Mouse (Mus musculus) gastrocnemius, adult 2 months (tissue): ENCODE measurements at regions not wholly inside any gene's neighbourhood (a gene's known extent, or its start where the extent isn't known, plus 50 kb on each side); places are given as distances from the start of the nearest gene placed in this dataset.
A peak's percentile ranks its signal among the peaks of the same experiment; 100 is the strongest.
"Not testable (repeated sequence)": the region's sequence is repeated elsewhere in the genome, so short reads cannot be mapped to it uniquely, and the experiment has no call there.

Experiments used
- DNase-seq: peaks from one replicate; pipeline ENCODE4 v3.0.0; 2022
- H3K27ac ChIP-seq: fragments of 200-600 bp; 2 replicates; pipeline ENCODE4 v1.8.1; 2022; ENCODE audit warnings: mild to moderate bottlenecking
- H3K4me3 ChIP-seq: fragments of 200-600 bp; 2 replicates; pipeline ENCODE4 v1.8.1; 2022; ENCODE audit warnings: mild to moderate bottlenecking, moderate library complexity
- CTCF ChIP-seq: fragments of 200-600 bp; IDR thresholded peaks from 2 replicates; pipeline ENCODE4 v1.8.1; 2022; ENCODE audit warnings: antibody characterized with exemption, mild to moderate bottlenecking, moderate library complexity
- intact Hi-C: fragments of 180-260 bp; cut with DNase I; formaldehyde crosslinking; loops from one replicate; pipeline ENCODE4 v1.15.1; 2025

DNA sequence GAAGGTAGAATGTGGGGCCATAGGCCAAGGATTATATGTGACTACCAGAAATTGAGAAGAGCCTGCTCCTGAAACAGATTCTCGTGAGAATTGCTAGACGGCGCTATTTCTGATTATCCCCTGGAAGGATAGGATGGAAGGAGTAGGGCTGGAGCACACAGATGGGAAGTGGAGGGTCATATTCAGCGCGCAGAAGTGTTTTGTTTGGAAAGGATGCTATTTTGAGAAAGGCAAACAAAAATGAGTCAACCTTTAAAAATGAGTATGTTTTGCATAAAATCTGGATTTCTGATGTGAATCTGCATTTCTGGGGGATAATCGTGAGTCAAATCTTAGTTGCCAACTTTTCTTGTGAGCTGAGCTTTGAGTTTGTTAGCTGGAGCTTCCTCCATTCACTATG is 58.1 kb upstream of the Fshb start:
- intact Hi-C loops, result no loop called here
- no peak for DNase-seq
- H3K4me3 ChIP-seq, result no peak overlapping the region
- no peak for TF ChIP-seq CTCF
- H3K27ac ChIP-seq, result no peak overlapping the region

DNA sequence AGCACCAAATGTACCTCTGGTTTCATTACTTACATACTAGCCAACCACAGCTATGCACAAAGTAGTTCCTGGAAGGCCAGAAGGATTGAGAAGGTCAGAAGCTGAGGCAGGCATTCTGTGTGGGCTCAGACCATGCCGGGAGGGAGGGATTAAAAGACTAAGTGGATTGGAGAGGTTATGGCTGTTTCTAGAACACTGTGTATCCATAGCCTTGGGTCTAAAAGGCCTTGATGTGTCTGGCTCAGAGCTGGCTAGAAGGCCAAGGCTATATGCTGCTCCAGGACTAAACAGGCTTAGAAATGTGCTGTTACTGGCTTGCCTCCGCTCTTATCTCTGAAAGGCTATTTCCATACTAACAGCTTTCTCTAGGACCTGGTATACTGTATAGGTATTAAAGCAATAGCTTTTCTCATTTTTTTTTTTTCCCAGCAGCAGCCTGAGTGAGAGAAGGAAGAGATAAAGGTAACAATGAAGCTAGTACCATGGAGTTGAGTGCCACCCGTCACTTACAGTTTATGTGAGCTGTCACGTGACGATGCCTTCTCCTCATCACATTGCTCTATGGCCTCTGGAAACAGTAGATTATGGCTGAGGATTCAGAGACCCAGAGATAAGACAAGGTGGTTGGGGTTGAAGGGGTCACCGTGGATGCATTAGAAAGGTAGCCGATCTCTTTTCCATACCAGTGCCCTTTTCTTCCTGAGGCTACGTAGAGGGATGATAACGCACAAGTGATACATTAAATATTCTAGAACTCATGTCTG is 59.4 kb upstream of the Fshb start:
- Histone ChIP-seq H3K27ac (no peak overlapping the region), H3K4me3 (no peak overlapping the region)
- intact Hi-C loops, result no loop called here
- DNase-seq, result no peak
- no peak for TF ChIP-seq CTCF

DNA sequence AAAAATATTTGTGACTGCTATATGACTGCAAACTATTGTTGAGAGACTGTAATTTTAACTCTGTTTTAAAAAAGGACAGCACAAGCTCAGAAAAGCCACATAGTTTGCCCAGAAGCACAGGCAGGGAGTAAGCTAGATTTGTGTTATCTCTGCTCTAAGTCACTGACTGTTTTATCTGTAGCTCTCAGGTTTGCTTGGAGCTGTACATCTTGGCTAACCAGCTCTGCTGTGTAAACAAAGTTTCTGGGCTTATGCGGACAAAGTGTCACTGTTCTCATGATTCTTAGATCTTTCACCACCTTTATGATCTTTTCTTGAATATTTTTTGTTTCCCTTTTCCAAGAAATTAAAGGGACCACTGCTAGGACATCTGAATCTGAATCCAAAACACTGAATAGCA is 60.2 kb upstream of the Fshb start:
- Histone ChIP-seq H3K27ac (no peak overlapping the region), H3K4me3 (no peak overlapping the region)
- intact Hi-C loops, result no loop called here
- no peak for TF ChIP-seq CTCF
- no peak for DNase-seq

DNA sequence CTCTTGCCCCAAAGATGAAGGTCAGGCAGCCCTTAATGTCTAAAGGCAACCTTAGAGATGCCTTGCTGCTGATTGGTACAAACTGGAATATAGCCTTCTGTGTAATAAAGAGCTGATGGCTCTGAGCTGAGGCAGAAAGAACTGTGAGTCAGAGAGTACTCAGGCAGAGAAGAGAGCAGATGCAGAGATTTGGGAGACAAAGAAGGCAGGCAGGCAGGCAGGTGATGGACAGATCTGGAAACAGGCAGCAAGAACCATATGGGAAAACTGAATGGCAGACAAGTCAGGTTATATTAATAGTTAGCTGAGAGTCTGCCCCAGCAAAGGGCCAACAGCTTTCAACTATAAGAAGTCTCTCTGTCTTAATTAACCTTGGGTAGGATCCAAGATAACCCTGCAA is 73.7 kb upstream of the Fshb start:
- no peak for TF ChIP-seq CTCF
- DNase-seq, result no peak
- no peak overlapping the region for H3K27ac ChIP-seq
- no peak overlapping the region for H3K4me3 ChIP-seq
- intact Hi-C loops, result no loop called here

DNA sequence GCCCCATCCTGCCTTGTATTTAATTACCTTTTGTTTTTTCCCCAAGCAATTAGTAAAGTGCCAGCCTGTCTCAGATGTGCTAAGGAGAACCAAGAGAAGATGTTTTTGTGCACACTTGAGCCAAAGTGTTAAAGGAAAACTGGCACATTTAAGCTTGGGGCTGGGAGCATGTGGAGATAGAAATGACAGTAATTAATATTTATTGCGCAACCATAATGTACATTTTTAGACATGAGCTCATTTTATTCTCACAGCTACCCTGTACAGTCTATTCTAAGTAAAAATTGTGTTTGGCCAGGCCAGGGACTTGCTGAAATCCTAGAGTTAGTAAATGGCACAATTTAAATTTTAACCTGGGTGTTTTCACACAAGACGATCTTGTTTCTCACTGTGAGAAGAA is 89.9 kb upstream of the Fshb start:
- no peak for DNase-seq
- TF ChIP-seq CTCF, result no peak
- intact Hi-C loops, result no loop called here
- Histone ChIP-seq H3K27ac (no peak overlapping the region), H3K4me3 (no peak overlapping the region)

DNA sequence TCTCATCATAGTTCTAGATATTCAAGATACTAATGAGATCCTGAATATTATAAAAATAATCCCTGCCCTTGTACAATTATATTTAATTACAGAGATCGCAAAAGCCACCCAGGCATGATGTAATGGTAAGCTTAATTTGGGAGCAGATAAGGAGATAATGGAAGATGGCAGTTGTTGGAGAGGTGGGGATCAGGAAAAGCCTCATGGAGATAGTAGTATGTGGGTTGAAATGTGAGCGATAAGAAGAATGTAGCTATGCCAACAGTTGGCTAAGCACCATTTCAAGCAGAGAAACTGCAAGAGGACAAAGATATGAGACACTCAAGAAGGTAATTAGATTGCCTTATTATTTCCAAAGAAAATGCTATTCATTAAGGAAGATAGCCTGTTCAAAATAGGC is 90.4 kb upstream of the Fshb start:
- Histone ChIP-seq H3K4me3 (no peak overlapping the region), H3K27ac (no peak overlapping the region)
- TF ChIP-seq CTCF, result no peak
- DNase-seq, result no peak
- intact Hi-C loops, result no loop called here

DNA sequence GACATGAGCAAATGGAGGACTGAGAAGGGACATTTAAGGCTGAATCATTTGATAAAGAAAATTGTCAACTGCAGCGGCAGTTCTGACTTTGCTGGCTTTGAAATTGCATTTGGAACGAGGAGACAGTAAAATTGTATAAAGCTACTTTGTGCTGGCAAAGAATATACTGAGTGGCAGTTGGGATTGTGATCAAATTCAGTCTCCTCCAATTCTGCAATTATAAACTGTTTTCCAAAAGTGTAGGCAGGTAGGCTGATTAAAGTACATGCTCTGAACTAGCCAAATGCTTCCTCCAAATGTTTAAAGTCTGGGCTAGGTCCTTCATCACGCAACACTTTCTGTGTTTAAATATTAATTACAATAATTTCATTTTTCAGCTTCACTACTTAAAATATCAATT is 90.9 kb upstream of the Fshb start:
- intact Hi-C loops, result no loop called here
- Histone ChIP-seq H3K27ac (no peak overlapping the region), H3K4me3 (no peak overlapping the region)
- TF ChIP-seq CTCF, result no peak
- no peak for DNase-seq

DNA sequence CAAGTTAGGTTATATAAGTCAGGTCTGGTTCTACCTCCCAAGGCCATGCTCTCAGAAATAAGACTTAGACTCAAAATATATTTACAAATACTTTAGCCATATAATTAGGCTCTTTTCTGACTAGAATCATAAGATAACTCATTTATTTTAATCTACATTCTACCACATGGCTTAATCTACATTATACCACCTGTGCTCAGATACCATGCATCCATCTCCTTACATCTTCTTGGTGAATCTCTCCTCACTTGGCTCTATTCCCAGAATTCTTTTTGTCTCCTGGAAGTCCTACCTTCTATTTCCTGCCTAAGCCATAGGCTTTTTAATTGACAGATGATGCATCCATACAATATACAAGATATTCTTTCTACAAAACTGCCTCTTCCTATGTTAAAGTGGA is 92.4 kb upstream of the Fshb start:
- TF ChIP-seq CTCF, result no peak
- no peak overlapping the region for H3K4me3 ChIP-seq
- DNase-seq, result no peak
- H3K27ac ChIP-seq, result no peak overlapping the region
- intact Hi-C loops, result no loop called here

DNA sequence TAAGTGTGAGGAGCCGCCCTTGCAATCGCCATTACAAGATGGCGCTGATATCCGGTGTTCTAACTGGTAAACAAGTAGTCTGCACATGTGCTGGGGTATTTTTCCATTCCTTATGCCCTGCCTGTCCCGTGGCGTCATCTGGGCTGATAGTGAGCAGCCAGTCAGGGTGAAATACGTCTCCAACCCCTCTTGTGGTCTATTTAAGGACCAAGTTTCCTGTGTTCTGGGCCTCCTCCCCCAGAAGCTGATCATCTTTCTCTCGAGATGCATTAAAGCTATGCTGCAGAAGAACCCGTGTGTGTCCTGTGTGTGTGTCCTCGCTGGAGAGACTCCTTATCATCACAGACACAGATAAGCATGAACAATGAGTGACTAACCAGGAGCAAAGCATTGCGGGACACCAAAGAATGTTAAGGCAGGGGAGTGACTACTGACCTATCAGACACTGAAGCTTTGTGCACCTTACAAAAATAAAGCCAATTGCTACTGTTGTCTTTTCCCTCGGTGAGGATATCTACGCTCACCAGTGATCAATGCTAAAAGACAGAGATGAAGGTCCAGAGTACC is 99.5 kb upstream of the Fshb start:
- DNase-seq, H3K4me3 ChIP-seq, intact Hi-C loops, H3K27ac ChIP-seq: not testable (repeated sequence)

DNA sequence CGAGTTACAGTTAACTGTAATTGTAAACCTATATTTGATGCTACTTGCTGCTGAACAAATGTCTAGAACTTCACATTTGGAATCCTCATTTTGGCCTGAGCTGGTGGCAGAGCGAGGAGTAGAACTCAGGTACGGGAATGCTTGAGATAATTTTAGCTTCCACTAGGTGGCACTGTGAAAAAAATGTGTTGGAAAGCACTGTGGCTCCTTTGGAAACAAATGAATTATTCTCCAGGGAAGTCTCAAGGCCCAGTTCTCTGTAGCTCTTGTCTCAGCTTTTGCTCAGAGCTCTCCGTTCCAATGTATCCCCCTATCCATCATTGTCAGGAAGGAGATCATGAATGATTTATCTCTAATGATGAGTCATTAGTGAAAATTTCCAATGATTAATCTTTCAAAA is 114.7 kb upstream of the Kcna4 start:
- TF ChIP-seq CTCF, result peak; percentile 22; the same call in 1 of the 2 replicates
- H3K4me3 ChIP-seq, result no peak overlapping the region
- intact Hi-C loops, result no loop called here
- no peak for DNase-seq
- no peak overlapping the region for H3K27ac ChIP-seq

DNA sequence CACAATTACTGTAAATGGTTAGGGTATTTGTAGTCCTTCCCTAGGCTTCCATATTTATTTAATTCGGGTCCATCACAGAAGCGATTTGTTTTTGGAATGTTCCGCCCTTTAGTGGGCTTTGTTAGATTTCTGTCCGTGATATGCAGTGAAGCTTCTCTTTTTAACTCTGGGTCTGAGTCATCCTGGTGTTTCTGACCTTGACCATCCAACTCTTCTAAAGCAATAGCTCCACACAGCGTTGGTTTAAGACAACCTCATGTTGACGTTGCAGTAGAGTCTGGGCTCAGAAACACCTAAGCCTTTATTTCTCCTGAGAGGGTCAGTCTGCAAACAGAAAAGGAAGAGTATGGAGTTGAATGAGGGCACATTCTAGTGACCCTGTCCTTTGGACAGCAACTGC is 107.4 kb upstream of the Kcna4 start:
- no peak for DNase-seq
- intact Hi-C loops, result no loop called here

DNA sequence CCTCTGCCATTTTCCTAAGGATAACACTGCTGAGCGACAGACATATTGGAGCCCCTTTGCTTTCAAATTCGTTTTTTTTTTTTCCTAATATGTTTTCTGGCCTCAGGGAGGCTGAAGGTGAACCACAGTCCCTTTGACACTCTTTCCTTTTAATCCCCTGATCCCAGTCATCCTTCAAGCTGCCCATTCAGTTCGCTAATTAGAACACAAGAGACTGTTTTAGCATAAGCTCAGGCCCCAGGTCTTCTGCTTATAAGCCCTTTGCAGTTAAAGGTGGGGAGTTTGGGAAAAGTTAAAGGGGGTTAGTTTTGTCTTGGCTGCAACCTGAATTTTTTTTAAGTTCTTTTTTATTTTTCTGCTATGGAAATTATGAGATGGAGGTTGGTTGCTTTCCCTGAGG is 105.6 kb upstream of the Kcna4 start:
- H3K27ac ChIP-seq, result no peak overlapping the region
- no peak for TF ChIP-seq CTCF
- H3K4me3 ChIP-seq, result no peak overlapping the region
- no peak for DNase-seq
- intact Hi-C loops, result no loop called here

More for the DNA sequence above, 107.4 kb upstream of the Kcna4 start:
- no peak for TF ChIP-seq CTCF
- H3K27ac ChIP-seq, result no peak overlapping the region
- H3K4me3 ChIP-seq, result no peak overlapping the region

DNA sequence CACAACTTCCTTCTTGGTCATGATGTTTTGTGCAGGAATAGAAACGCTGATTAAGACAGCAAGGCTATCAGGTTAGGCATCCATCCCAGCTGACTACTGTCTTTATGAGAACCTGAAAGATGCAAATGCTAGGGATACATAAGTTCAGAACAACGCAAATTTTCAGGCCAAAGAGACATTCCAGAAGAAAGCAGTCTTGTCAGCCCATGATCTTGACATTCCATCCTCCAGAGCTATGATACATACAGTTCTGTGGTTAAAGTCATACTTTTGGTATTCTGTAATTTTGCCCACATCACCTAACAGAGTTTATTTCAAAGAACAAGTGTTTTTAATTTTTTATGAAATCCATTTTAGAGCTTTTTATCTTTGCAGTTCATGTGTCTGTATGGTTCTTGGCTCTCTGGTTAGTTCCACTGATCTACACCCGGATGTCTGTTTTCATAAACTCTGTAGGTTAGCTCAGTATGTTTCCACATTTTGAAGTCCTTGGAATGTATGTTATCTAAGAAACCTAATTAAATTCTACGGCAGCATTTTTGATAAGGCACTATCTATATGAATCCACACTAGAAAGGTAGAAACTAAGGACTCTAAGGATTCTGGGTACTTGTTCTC is 88.5 kb upstream of the Kcna4 start:
- TF ChIP-seq CTCF, result no peak
- H3K27ac ChIP-seq, result no peak overlapping the region
- no peak overlapping the region for H3K4me3 ChIP-seq
- intact Hi-C loops, result no loop called here
- DNase-seq, result no peak

DNA sequence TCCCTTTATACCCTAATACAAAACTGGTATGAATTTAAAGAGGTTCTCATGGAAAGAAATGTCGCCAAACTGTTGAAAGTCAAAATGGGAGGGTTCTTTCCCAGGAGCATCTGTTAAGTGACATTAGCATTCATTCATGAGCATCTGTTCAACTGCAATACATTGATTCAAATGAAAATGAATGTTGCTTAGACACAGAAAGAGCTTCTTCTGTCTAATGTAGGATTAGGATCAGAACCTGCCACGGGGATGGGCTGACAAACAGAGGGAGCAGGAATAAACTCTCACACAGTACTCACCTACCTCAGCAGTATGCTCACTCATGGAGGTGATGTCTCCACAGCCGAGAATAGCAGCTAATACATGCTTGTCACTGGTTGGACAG is 88.0 kb upstream of the Kcna4 start:
- no peak overlapping the region for H3K4me3 ChIP-seq
- DNase-seq, result no peak
- intact Hi-C loops, result no loop called here
- no peak for TF ChIP-seq CTCF
- H3K27ac ChIP-seq, result no peak overlapping the region
